ENCODE assay signal across 19 mouse cellular contexts in genomic region chr12:107188055-107188454, GRCm38 (mm10).
"Had no signal": no experiment of that assay in that cellular context is flagged by ENCODE, and none has a peak within 500 bp of the region (broad histone marks: within the 10 kb centered on the region; RNA-seq: fewer than 3 reads in every experiment).

No protein-coding gene starts in this region.

- H3K27me3 ChIP-seq: lung, embryonic 15.5 days; midbrain, embryonic 12.5 days; neural tube, embryonic 13.5 days; neural tube, embryonic 15.5 days had no signal

- ATAC-seq: midbrain, embryonic 16.5 days had no signal

- H3K4me3 ChIP-seq: lung, embryonic 15.5 days; midbrain, embryonic 10.5 days; midbrain, embryonic 12.5 days; myocyte; neural tube, embryonic 13.5 days; neural tube, embryonic 15.5 days had no signal

- H3K4me2 ChIP-seq: lung, embryonic 15.5 days; midbrain, embryonic 12.5 days; neural tube, embryonic 13.5 days; neural tube, embryonic 15.5 days had no signal

- H3K4me1 ChIP-seq: lung, embryonic 15.5 days had no signal

- H3K9ac ChIP-seq: lung, embryonic 15.5 days; midbrain, embryonic 12.5 days; neural tube, embryonic 13.5 days; neural tube, embryonic 15.5 days had no signal

- H3K36me3 ChIP-seq: lung, embryonic 15.5 days; midbrain, embryonic 10.5 days; midbrain, embryonic 12.5 days; neural tube, embryonic 13.5 days; neural tube, embryonic 15.5 days had no signal

- H3K27ac ChIP-seq: lung, embryonic 15.5 days; midbrain, embryonic 10.5 days; midbrain, embryonic 12.5 days; neural tube, embryonic 13.5 days; neural tube, embryonic 15.5 days had no signal

- DNase-seq: lung, adult 18-20 months; lung, postnatal 14 days; lung, postnatal 36 days; midbrain, embryonic 14.5 days; retina, postnatal 1 day; right cerebral cortex, adult 18-20 months; right cerebral cortex, postnatal 25 days; right cerebral cortex, postnatal 4 days; spleen, adult 18-20 months; thymus, adult 18-20 months; thymus, postnatal 14 days; thymus, postnatal 36 days had no signal

- H3K9me3 ChIP-seq: lung, embryonic 15.5 days; midbrain, embryonic 10.5 days; midbrain, embryonic 12.5 days; neural tube, embryonic 13.5 days; neural tube, embryonic 15.5 days had no signal
